Mouse (Mus musculus): ENCODE results near the gene 1110032A03Rik.

The 1110032A03Rik gene

DNA sequence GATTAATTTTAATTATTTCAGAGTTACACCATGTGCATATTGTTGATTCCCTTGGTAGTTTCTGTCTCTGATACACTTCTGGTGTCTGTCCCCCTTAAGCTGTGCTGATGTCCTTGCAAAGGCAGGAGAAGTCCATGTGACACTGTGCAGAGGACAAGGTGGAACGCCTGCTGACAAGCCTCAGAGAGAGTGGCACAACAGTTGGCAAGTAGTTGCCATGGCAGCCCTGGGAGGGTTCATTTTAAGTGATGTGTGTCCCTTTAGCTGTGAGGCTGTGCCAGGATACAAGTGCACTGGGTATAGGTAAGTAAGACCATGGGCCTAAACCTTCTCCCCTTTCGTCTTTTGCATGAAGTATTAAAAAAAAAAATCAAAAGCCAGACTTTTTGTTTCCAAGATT, 5.3 kb downstream of the 1110032A03Rik start:
- no peak for ATAC-seq (ENCODE audit: low TSS enrichment)

DNA sequence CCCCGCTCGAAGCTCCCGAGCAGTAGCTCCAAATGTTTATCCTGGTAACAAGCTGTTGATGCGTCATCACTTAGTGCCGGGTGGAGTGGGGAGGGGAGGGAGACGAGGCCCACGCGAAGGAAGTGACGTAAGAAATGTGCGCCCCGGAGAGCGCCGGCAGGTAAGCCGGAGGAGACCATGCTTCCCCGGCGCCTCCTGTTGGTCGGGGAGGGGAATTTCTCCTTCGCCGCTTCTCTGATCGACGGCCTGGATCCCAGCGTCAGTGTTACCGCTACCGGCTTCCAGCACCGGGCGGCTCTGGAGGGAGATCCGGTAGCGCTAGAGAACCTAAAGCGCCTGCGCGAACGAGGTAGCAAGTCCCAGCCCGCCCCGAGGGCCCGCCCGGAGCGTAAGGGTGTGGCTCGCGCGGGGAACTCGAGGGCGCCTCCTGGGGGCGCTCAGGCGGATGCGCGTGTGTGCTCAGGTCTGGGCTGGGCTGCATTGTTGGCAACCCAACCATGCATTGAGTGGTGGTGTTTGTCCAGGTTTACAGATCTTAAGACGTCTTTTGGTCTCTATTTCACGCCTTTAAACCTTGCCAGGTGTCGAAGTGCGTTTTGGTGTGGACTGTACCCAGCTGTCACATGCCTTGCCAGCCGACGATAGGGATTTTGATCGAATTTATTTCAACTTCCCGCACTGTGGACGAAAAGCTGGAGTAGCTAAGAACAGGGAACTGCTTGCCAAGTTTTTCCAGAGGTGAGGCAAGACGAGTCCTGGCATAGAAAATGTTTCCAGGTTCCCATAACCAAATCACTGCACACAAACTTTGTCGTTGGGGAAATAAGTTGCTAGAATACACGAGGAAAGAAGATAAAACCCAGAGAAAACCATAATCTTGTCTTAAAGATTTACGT, 7.0 kb downstream of the 1110032A03Rik start, which contains the start of gene Fdxacb1:
Gene Fdxacb1, plus strand, starts transcription at position 130 of the 896 bp plus-strand sequence.
- ATAC-seq (ENCODE audit: low TSS enrichment) = peak; percentile 90

DNA sequence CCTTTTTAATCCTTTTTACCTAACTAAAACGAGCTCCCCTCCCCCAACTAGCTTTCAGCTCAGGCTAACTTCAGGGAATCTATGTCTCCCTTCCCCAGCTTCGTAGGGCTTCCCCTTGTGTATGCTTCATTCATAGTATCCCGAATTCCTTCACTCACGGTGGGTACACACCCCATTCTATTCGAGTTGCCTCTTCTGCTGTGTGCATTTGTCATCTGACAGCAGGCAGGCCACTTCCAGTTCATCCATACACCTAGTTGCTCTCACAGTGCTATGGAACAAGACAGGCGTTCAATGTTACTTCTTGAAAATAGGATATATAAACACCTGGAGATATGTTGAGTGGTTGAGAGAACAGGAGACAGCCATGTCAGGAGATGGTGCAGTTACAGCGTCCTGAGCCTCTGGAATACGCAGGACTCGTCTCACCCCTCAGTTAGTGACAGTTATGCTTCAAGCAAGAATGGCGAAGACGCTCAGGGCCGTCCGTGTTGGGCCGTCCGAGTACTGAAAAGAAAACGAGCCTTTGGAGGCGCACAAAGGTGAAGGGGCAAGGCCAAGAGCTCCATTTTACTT, 7.7 kb downstream of the 1110032A03Rik start:
- ATAC-seq (ENCODE audit: low TSS enrichment) = peak; percentile 46

DNA sequence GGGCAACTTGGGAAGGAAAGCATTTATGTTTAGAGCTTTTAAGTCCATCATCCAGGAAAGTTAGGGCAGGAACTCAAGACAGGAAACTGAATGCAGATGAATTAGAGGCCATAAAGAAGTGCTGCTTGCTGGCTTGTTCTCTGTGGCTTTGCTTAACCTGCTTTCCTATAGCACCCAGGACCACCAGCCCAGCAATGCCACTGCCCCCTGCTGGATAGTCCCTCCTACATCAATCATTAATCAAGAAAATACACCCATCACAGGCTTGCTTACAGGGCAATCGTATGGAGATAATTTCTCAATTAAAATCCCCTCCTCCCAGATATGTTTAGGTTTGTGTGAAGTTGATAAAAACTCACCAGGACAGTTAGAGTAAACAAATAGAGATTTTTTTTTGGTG, 12.0 kb downstream of the 1110032A03Rik start:
- ATAC-seq (ENCODE audit: low TSS enrichment) = no peak

DNA sequence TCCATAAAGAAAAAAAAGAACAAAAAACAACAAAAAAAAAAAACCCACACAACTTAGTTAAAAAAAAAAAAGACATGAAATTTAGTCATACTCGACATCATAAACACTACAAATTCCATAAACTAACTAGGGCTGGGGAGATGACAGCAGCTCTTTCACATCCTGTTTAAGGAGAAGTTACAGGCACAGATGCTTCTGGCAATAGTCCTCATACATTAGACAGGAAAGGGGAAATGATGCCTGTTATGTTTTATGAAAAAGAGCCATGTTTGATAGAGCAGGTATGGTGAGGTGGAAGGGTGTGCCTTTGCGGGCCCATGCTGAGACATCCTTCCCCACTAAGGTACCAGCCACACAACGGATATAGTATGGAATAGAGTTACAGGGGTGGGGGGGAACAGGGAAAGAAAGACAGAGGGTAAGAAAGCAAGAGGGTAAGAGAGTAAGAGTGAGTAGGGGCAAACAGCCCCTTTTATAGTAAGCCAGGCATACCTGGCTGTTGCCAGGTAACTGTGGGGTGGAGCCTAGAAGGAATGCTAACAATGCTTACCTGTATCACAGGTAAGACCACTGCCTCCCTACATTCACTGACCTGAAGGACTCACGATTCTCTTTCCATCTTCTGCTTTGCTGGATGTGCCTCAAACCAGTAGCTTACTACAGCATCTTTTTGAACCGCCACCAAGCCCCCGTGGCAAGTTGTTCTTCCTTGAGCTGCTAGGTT, 13.6 kb downstream of the 1110032A03Rik start:
- no peak for ATAC-seq (ENCODE audit: low TSS enrichment)

DNA sequence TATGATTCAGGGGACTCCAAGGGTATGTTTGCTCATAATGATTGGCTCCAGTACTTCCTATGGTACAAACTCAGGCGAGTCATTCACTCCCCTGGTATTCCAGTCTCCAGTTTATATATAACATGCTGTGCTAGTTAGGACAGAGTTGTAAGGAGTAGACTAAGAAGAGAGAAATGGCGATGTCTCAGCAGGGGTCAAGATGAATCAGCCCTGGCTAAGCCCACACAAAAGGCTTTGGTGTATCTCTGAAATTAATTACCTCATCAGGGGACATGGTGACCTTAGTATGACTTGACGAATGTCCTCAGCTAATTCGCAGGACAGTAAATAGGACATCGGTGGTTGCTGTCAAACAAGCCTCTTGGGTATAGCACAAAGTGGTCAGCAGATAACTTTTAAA, 18.6 kb downstream of the 1110032A03Rik start:
- ATAC-seq (ENCODE audit: low TSS enrichment) = no peak

DNA sequence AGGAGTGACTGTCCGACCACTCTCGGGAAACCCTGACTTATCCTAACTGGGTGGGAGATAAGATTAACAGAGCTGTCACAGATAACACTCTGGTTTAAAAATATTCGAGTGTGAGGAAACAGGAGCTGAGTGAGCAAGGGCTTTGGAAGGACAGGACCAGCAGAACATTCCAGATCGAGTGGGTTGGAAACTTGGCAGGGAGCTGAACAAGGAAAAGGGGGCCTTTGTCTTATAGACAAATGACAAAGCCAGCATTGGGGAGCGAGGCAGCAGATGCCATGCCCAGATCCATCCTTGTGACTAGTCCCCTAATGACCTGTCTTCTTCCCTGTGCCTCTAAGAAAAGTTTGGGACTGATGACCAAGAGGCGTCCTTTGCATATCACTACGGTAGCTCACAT, 21.4 kb downstream of the 1110032A03Rik start:
- peak; percentile 13; the same call in 1 of the 2 replicates for ATAC-seq (ENCODE audit: low TSS enrichment)

DNA sequence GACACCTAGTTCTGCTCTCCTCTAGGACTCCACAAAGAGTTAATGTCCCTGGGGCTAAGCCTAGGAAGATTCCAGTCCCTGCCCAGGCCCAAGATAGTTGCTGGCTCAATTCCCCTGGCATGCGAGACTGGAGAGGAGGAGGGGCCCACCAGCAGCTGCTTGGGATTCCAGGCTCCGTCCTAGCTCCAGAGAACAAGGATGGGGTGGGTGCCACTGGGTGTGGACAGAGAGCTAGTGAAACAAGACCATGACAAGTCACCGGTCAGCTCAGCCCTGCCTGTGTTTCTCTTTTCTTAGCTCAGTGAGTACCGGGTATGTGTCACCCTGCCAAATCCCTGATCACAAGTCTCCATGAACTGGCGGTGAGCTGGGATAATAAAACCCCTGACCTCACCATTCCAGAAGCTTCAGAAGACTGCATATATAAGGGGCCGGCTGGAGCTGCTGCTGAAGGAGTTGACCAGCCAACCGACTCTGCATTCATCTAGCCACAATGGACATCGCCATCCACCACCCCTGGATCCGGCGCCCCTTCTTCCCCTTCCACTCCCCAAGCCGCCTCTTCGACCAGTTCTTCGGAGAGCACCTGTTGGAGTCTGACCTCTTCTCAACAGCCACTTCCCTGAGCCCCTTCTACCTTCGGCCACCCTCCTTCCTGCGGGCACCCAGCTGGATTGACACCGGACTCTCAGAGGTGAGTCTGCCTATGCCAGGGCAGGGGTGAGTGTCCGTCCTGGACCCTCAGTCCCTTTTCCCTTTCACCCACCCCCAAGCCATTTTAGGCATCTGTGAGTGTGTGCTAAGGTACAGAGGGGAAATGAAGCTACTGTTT, 22.3 kb downstream of the 1110032A03Rik start:
- peak; percentile 89 for ATAC-seq (ENCODE audit: low TSS enrichment)

DNA sequence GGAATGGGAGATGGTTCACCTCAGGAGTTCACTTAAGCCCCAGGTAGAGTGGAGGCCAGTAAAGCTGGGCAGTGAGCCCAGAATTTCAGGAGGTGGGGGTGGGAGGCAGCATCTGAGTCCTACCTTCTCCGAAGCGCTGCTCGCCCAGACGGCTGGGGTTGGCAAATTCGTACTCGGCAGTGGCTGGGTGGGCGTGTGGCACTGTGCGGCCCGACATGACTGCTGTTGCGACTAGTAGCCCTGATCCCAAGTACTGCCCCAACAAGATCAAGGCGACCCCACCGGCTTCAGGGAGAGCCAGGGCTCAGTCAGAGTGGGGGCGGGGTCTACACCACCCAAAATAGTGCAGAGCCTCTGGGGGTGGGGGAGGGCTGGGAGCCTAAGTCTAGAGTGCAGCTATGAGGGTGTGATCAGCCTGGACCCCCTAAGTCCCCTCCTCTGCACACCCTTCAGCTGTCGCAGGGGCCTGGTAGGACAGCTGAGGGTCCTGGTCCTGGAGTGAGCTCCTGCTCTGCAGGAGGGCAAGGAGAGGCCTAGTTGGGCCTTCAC, 23.2 kb downstream of the 1110032A03Rik start, which contains the start of gene Hspb2:
Gene Hspb2, minus strand, starts transcription at position 301 of the 549 bp plus-strand sequence.
- no peak for ATAC-seq (ENCODE audit: low TSS enrichment)

DNA sequence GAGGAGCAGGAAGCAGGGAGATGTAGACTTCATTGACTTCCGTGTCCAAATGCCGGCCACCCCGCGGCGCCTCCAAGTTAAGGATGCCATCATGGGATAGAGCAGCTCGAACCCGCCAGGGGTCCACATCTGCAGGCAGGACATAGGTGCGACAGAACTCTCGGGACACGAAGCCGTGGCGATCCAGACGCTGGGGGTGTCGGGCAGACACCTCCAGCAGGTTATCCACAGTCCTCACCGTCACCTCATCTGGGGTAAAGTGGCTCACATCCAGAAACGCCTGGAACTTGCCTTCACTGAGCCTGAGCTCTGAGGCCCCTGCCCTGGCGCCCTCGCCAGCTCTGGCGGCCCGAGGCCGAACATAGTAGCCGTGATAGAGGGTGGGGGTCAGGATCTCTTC, 24.0 kb downstream of the 1110032A03Rik start, which contains the start of gene Cryab:
Gene Cryab, plus strand, starts transcription at position 3 of the 400 bp plus-strand sequence.
- no peak for ATAC-seq (ENCODE audit: low TSS enrichment)

DNA sequence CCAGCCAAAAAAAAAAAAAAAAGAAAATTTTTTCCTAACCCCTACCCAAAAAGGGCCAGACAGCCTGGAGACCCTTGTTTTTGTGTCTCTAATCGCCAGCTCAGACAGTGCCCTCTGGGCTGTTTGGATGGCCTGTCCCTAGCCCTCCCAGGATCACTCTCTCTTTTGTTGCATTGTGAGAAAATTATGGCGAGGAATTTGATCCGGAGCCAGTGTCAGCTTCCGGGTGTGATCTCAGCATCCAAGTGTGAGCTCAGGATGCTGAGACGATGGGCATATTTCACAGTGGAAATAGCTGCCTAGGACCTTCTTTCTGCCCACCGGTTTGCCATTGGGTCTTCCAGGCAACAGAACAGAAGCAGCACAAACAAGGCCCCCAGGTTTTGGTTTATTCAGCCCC, 24.6 kb downstream of the 1110032A03Rik start:
- ATAC-seq (ENCODE audit: low TSS enrichment) = no peak

DNA sequence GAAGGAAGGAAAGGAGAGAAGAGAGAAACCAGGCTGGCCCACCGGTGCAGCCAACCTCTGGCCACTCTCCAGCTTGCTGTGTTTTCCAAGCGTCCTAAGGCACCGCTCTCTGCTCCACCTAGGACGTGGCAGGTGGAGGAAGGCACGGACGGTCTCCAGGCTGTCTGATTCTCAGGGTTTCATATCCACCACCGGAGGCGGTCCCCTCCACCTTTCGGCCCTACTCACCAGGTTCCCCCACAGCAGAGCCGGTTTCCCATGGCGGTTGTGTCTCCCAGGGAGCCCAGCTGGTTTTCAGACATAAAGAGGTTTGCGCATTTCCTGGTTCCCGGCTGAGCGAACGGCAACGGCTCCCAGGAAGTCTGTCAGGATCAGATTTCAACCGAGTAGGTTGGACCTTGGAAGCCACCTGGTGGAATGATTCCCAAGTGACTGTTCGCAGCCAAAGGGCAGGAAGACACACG, 29.1 kb downstream of the 1110032A03Rik start, which contains the start of gene 2310030G06Rik:
Gene 2310030G06Rik, minus strand, starts transcription at position 323 of the 464 bp plus-strand sequence.
- peak; percentile 48; the same call in 1 of the 2 replicates for ATAC-seq (ENCODE audit: low TSS enrichment)

DNA sequence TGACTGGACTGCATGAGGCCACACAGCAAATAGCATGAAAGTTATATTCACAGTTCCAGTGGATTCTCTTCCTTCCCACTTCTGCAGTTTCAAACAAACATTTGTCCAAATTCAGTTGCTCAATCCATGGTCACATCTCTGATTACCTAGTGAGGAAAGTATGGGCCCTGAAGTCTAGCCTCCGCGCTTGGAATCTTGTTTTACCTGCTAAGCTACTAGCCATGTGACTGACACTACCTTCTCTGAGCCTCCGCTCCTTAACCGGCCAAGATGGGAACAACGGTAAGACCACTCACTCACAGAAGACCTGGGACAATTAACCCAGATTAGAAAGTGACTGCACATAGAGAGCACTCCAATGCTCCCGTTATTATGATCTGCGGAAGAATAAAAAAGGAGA, 29.5 kb downstream of the 1110032A03Rik start:
- no peak for ATAC-seq (ENCODE audit: low TSS enrichment)

DNA sequence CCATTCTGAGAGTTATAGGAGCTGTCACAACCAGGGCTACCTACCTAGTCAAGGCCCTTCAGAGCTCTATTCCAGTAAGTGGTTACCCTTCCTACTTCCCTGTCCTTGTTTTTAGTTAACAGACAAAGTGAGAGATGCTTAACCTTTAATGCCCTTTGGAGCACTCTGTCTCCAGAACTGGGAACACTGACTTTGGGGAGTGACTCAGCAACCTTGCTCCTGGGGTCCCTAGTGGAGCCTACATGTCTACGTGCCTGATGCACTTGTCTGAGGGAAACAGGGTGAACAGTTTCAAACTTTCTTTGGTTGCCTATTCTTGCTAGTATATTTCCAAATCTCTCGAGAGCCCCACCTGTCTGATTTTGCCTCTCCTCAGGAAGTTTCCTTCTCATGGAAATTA, 32.6 kb downstream of the 1110032A03Rik start:
- ATAC-seq (ENCODE audit: low TSS enrichment) = no peak

DNA sequence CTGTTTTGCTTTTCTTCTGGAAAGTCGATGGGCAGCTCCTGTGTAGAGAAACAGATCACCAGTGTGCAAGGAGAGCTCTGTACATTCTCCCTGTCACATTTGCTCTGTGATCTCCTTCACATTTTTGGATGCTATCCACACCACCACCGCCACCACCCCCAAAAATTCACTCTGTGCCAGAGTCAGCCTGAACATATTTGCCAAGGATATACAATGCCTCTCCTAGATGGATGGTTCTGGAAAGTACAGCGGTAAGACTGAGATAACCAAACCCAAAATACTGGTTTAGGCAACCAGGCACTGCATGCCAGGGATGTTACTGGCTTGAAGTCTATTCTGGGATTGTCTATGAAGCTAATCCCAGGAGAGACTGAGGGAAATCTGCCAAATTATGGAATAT, 33.1 kb downstream of the 1110032A03Rik start:
- ATAC-seq (ENCODE audit: low TSS enrichment) = no peak

DNA sequence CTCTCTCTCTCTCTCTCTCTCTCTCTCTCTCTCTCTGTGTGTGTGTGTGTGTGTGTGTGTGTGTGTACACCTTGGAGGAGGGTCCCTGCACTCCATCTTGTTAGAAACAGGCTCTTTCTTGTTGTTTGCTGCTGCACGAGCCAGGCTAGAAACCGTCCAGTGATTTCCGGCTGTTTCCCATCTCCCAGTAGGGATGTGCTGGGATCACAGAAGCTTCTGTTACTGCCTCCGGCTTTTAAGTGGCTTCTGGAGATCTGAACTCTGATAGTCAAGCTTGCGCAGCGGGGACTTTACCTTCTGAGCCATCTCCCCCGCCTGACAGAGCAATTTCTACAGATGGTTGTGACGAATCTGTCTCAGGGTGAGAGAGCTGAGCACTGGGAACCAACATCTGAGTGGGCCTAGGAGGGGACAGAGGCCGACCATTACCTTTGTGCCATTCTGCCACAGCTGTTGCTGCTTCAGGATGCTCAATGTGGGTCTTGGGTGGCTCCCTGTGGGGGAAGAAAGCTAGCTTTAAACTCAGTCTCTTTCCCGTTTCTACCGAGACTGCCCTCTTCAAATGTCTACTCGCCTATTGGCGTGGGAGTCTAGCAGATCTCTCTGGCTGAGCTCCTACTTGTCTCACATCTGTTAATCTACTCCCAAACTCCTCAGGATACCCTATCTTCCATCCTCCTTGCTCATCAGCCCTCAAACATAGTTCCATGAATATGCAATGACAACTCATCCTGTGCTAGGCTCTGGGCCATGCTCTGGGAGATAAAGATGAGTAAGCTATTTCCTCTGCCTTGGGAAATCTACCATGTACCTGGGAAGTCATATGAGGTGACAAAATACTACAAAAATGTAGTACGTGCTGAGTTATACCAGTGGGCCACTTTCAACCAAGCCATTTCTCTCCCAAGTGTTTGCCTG, 34.2 kb downstream of the 1110032A03Rik start:
- ATAC-seq (ENCODE audit: low TSS enrichment) = peak; percentile 60

DNA sequence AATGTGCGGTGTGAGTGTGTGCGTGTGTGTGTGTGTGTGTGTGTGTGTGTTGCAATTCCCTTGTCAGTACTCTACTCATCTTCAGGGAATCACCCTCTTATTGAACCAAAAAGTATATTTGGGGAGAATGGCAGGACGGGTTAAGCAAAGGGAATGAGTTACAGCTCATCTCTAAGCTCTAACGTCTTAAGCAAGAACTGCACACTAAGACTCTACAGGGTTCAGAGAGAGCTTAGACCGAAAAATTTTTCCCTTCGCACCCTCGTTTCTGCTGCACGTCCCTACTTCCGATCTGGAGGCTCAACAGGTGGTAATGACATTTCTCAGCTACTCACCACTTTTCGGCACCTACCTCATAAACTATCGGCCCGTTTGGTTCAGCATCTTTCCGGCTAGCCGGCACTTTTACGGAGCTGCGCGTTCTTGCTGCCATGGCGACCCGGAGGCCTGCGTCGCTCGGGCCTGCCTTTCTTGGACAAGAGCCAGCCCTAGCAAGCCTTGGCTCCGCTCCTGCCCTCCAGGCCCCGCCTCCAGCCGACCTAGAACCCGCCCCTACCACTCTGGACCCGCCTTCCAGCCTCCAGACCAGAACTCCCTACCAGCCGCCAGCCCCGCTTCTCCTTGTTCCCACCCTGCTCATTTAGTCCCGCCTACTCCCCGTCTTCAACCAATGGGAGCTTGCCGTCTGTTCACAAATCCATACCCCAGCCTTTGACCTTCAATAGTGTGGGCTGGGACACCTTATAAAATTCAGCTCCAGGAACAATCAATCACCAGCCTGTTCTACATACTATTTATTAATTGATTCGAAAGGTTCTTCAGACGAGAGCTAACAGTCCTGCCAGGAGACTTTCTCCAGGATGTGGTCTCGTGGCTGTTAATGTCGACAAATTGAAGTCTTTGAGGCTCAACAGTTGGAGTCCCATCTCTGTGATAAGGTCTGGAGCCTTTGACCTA, 36.1 kb downstream of the 1110032A03Rik start, which contains the start of gene Dixdc1:
Gene Dixdc1, minus strand, starts transcription at position 604 of the 957 bp plus-strand sequence.
- ATAC-seq (ENCODE audit: low TSS enrichment) = peak; percentile 79

DNA sequence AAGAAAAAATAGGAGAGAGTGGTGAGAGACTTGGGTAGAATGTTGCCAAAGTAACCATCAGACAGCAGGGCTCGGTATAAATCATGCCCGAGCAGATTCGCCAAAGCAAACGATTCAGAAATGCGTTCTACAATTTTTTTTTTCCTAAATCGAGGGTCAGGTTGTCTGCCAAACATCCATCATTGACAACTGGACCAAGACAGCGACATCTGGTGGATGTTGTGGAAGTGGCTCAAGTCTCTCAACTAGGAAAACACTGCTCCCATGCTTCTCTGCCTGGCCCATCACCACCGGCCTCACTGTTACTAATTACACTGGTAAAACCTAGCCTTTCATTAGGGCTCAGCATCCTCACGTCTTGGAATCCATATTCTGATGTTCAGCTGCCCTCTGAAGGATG, 40.3 kb downstream of the 1110032A03Rik start:
- ATAC-seq (ENCODE audit: low TSS enrichment) = peak; percentile 62; the same call in 1 of the 2 replicates
